Mouse (Mus musculus) erythroblast, embryonic 14.5 days (primary cell): ENCODE results near the gene 4930522L14Rik. TPM values are rescaled to one million over a fixed set of nuclear protein-coding genes. Genes with fewer than 3 reads are reported as not detected.
"Not testable (repeated sequence)": the region's sequence is repeated elsewhere in the genome, so short reads cannot be mapped to it uniquely, and the experiment has no call there.

Source experiments
- H3K27me3 ChIP-seq: 2 replicates; pipeline ENCODE4 v1.6.1; 2012; ENCODE audit warnings: inconsistent platforms; ENCODE audit not compliant: control insufficient read depth
- H3K36me3 ChIP-seq: 2 replicates; pipeline ENCODE4 v1.6.1; 2012; ENCODE audit warnings: mild to moderate bottlenecking, inconsistent platforms; ENCODE audit not compliant: control insufficient read depth
- H3K4me1 ChIP-seq: 2 replicates; pipeline ENCODE4 v1.6.1; 2012; ENCODE audit warnings: inconsistent platforms; ENCODE audit not compliant: control insufficient read depth
- H3K4me3 ChIP-seq: replicated peaks from 2 replicates; pipeline ENCODE3; 2012; ENCODE audit warnings: moderate library complexity, mild to moderate bottlenecking, inconsistent platforms
- H3K9me3 ChIP-seq: 2 replicates; pipeline ENCODE4 v1.6.1; 2012; ENCODE audit warnings: low read length, inconsistent platforms, mixed read lengths; ENCODE audit not compliant: control insufficient read depth
- polyA plus RNA-seq: library from polyadenylated mRNA; stranded (reverse); fragments of >175 nt; gene quantifications from 2 replicates; pipeline ENCODE4 v1.2.3, GENCODE M21; 2012

4930522L14Rik gene
- not detected in 2 replicates for polyA plus RNA-seq

- not testable (repeated sequence) for H3K27me3 ChIP-seq, H3K4me1 ChIP-seq, H3K9me3 ChIP-seq, H3K36me3 ChIP-seq
- H3K4me3 ChIP-seq = peak within 1 kb of the TSS; percentile 62
Observed at GRCm38 (mm10) chr5:109751391-109752071, at the start of gene 4930522L14Rik. TSS of gene 4930522L14Rik (minus strand) at chr5:109751886.

GRCm38 (mm10) chr5:109801466-109801865 is 49.8 kb upstream of the 4930522L14Rik start:
- not testable (repeated sequence) for H3K9me3 ChIP-seq, H3K36me3 ChIP-seq, H3K4me1 ChIP-seq, H3K27me3 ChIP-seq, H3K4me3 ChIP-seq

DNA sequence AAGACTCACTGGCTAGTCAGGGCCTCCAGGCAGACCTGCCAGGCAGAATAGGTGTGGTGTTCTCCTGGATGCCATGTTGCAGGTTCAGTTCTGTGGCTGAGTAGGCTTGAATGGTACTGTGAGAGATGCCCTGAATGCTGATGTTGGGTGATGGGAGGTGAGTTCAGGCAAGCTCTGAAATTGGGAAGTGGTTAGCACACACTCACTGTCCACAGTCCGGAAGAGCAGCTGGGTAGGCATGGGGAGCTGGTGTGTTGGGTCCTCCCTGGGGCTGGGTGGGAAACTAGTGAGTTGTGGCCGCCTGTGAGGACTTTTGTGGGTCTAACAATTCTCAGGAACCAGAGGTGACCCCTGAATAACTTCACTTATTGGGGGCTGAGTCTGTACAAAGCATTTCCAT is 48.3 kb upstream of the 4930522L14Rik start:
- H3K4me3 ChIP-seq, H3K9me3 ChIP-seq, H3K27me3 ChIP-seq, H3K4me1 ChIP-seq, H3K36me3 ChIP-seq: not testable (repeated sequence)

GRCm38 (mm10) chr5:109797017-109797416 is 45.3 kb upstream of the 4930522L14Rik start:
- not testable (repeated sequence) for H3K4me1 ChIP-seq, H3K36me3 ChIP-seq, H3K27me3 ChIP-seq, H3K9me3 ChIP-seq, H3K4me3 ChIP-seq

DNA sequence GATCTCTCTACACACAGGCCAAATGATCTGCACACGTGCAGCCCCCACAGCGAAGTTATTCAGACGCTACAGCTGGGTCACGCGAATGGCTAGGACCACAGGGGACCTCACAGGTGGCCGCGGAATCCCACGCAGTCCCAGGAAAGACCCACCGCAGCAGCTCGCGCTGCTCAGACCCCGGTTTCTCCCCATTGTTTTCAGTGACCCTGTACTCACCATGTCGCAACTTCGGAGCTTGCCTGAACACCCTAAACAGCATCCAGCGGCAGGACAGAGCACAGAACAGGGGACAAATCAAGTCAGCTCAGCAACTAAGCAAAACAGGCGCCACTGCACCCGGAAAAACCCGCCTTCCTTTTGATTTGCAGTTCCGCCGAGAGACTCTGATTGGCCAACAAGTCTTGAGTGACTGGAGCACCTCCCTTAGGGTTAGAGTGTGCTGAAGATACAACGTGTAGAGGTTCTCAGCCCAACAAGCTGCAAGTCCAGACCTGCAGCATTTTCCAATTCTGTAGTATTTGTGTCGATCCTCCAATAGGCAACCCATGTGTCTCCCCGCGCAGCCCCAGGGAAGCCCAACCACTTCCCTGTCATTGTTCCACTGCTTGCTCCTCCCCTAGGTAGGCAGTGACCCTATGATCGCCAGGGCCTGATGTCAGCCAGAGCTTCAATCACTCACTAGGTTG is 44.4 kb upstream of the 4930522L14Rik start:
- H3K36me3 ChIP-seq, H3K4me1 ChIP-seq, H3K9me3 ChIP-seq, H3K27me3 ChIP-seq: not testable (repeated sequence)
- peak overlapping the region; percentile 66 for H3K4me3 ChIP-seq

- not testable (repeated sequence) for H3K36me3 ChIP-seq, H3K9me3 ChIP-seq, H3K27me3 ChIP-seq, H3K4me1 ChIP-seq
- H3K4me3 ChIP-seq = peak overlapping the region; percentile 61
Observed at GRCm38 (mm10) chr5:109752073-109752780, 541 bp upstream of the 4930522L14Rik start.

GRCm38 (mm10) chr5:109745081-109745480 is 6.6 kb downstream of the 4930522L14Rik start:
- H3K4me3 ChIP-seq, H3K36me3 ChIP-seq, H3K27me3 ChIP-seq, H3K4me1 ChIP-seq, H3K9me3 ChIP-seq: not testable (repeated sequence)

DNA sequence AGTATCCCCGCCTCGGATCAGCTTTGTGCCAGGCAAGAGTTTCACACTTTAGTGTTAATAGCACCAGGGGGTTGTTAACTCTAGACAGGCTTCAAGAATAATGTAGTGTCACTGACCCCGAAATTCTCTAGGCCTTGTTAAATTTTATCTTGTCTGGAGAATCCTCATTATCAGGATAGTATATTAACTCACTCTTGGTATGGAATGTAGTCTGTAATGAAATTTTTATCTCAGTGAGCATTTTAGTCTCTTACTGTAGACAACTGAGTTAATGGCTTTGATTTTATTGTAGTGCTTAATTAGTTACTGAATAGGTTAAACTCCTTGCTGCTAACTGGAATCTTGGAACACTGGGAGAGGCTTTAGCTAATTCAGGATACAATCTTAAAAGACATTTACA is 34.3 kb downstream of the 4930522L14Rik start:
- H3K4me1 ChIP-seq, H3K4me3 ChIP-seq, H3K27me3 ChIP-seq, H3K36me3 ChIP-seq: not testable (repeated sequence)
- H3K9me3 ChIP-seq = peaks cover 12% of the 10 kb centered on the region

GRCm38 (mm10) chr5:109691205-109691965 is 60.3 kb downstream of the 4930522L14Rik start:
- H3K4me1 ChIP-seq, H3K9me3 ChIP-seq, H3K36me3 ChIP-seq, H3K27me3 ChIP-seq: not testable (repeated sequence)
- H3K4me3 ChIP-seq = peak overlapping the region; percentile 67

DNA sequence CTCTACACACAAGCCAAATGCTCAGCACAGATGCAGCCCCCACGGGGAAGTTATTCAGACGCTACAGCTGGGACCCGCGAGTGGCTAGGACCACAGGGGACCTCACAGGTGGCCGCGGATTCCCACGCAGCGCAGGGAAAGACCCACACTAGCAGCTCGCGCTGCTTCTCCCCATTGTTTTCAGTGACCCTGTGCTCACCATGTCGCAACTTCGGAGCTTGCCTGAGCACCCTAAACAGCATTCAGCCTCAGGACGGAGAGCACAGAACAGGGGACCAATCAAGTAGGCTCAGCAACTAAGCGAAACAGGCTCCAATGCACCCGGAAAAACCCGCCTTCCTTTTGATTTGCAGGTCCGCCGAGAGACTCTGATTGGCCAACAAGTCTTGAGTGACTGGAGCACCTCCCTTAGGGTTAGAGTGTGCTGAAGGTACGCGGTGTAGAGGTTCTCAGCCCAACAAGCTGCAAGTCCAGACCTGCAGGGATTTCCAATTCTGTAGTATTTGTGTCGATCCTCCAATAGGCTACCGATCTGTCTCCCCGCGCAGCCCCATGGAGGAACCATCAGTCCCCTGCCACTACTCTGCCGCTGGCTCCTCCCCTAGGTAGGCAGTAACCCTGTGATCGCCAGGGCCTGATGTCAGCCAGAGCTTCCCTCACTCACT is 61.0 kb downstream of the 4930522L14Rik start, which contains the start of gene 5430403G16Rik:
TSS of gene 5430403G16Rik (minus strand) at position 505 of the 665 bp plus-strand sequence.
- peak within 1 kb of the TSS; percentile 67 for H3K4me3 ChIP-seq
- H3K36me3 ChIP-seq, H3K9me3 ChIP-seq, H3K4me1 ChIP-seq, H3K27me3 ChIP-seq: not testable (repeated sequence)

Other genes starting within 250 kb of the 4930522L14Rik start
- gene Crlf2, start 192.9 kb downstream of the 4930522L14Rik start, polyA plus RNA-seq = 0.37 and 0.92 TPM in 2 replicates
- not detected in 2 replicates for gene 5430403G16Rik, start 60.8 kb downstream of the 4930522L14Rik start, polyA plus RNA-seq
- not detected in 2 replicates for gene Gm15446, start 171.5 kb upstream of the 4930522L14Rik start, polyA plus RNA-seq
- gene Zfp932, start 244.6 kb upstream of the 4930522L14Rik start, polyA plus RNA-seq = 0.07 TPM in 1 of 2 replicates, not detected in the other